Mouse (Mus musculus): ENCODE measurements around the gene Fgf11. TPM values are rescaled to one million over a fixed set of nuclear protein-coding genes. Genes with fewer than 3 reads are reported as not detected.

Gene Fgf11
- not detected for polyA plus RNA-seq (2017; shearing (Covaris generic))

GRCm38 (mm10) chr11:69801379-69801977 lies at the start of gene Fgf11:
TSS of gene Fgf11 (minus strand) at chr11:69801857.

GRCm38 (mm10) chr11:69846198-69846680 lies 44.6 kb upstream of the Fgf11 start, which contains the start of gene Plscr3:
TSS of gene Plscr3 (plus strand) at chr11:69846376.

GRCm38 (mm10) chr11:69837952-69838713 lies 36.5 kb upstream of the Fgf11 start, which contains the start of gene Tmem256:
TSS of gene Tmem256 (plus strand) at chr11:69838514.

GRCm38 (mm10) chr11:69837604-69837951 lies 35.9 kb upstream of the Fgf11 start, which contains the start of gene Nlgn2:
TSS of gene Nlgn2 (minus strand) at chr11:69837784.

GRCm38 (mm10) chr11:69822080-69822479 lies 20.4 kb upstream of the Fgf11 start, which contains the start of gene Spem1:
TSS of gene Spem1 (minus strand) at chr11:69822180.

GRCm38 (mm10) chr11:69818365-69818764 lies 16.7 kb upstream of the Fgf11 start, which contains the start of gene Spem2:
TSS of gene Spem2 (minus strand) at chr11:69818465.

GRCm38 (mm10) chr11:69815155-69815554 lies 13.5 kb upstream of the Fgf11 start, which contains the start of gene Gm39566:
TSS of gene Gm39566 (minus strand) at chr11:69815298.

GRCm38 (mm10) chr11:69804972-69805909 lies 3.6 kb upstream of the Fgf11 start, which contains the start of gene Tmem102:
TSS of gene Tmem102 (minus strand) at chr11:69805624.

GRCm38 (mm10) chr11:69795168-69795982 lies 6.3 kb downstream of the Fgf11 start, which contains the start of gene Chrnb1:
TSS of gene Chrnb1 (minus strand) at chr11:69795943.

GRCm38 (mm10) chr11:69765221-69766125 lies 36.2 kb downstream of the Fgf11 start, which contains the start of gene Zbtb4:
TSS of gene Zbtb4 (plus strand) at chr11:69765912.

GRCm38 (mm10) chr11:69761868-69762267 lies 39.8 kb downstream of the Fgf11 start, which contains the start of gene Slc35g3:
TSS of gene Slc35g3 (minus strand) at chr11:69761968.

GRCm38 (mm10) chr11:69758478-69758970 lies 43.1 kb downstream of the Fgf11 start, which contains the start of gene Polr2a:
TSS of gene Polr2a (minus strand) at chr11:69758637.

Other genes starting within 250 kb of the Fgf11 start
- under 1 TPM; 0.23 to 0.32 TPM for gene Efnb3, start 241.7 kb downstream of the Fgf11 start, polyA plus RNA-seq (2017; shearing (Covaris generic))
- 10 to 100 TPM; 19.2 to 31.5 TPM for gene Wrap53, start 221.6 kb downstream of the Fgf11 start, polyA plus RNA-seq (2017; shearing (Covaris generic))
- 100 to 1,000 TPM; 162 to 242 TPM for gene Trp53, start 221.5 kb downstream of the Fgf11 start, polyA plus RNA-seq (2017; shearing (Covaris generic))
- gene Atp1b2, start 195.9 kb downstream of the Fgf11 start, polyA plus RNA-seq (2017; shearing (Covaris generic)), result under 1 TPM in 1 of 2 experiments, not detected in 1; 0.14 TPM
- under 1 TPM in 1 of 2 experiments, not detected in 1; 0.32 TPM for gene Shbg, start 184.0 kb downstream of the Fgf11 start, polyA plus RNA-seq (2017; shearing (Covaris generic))
- not detected for gene Sat2, start 179.8 kb downstream of the Fgf11 start, polyA plus RNA-seq (2017; shearing (Covaris generic))
- 10 to 100 TPM; 49.1 to 52.6 TPM for gene Fxr2, start 168.9 kb downstream of the Fgf11 start, polyA plus RNA-seq (2017; shearing (Covaris generic))
- gene Sox15, start 146.5 kb downstream of the Fgf11 start, polyA plus RNA-seq (2017; shearing (Covaris generic)), result not detected
- 10 to 100 TPM; 78.8 to 82.1 TPM for gene Mpdu1, start 139.2 kb downstream of the Fgf11 start, polyA plus RNA-seq (2017; shearing (Covaris generic))
- 10 to 100 TPM in 1 of 2 experiments, 1 to 10 TPM in 1; 5.9 to 15.7 TPM for gene Cd68, start 135.7 kb downstream of the Fgf11 start, polyA plus RNA-seq (2017; shearing (Covaris generic))
- 100 to 1,000 TPM; 550 to 657 TPM for gene Eif4a1, start 129.4 kb downstream of the Fgf11 start, polyA plus RNA-seq (2017; shearing (Covaris generic))
- 10 to 100 TPM; 47.4 to 49.1 TPM for gene Senp3, start 119.8 kb downstream of the Fgf11 start, polyA plus RNA-seq (2017; shearing (Covaris generic))
- under 1 TPM; 0.13 to 0.34 TPM for gene Tnfsf13, start 116.1 kb downstream of the Fgf11 start, polyA plus RNA-seq (2017; shearing (Covaris generic))
- under 1 TPM; 0.31 to 0.42 TPM for gene Tnfsf12, start 106.0 kb downstream of the Fgf11 start, polyA plus RNA-seq (2017; shearing (Covaris generic))
- under 1 TPM; 0.08 to 0.44 TPM for gene Tnfsfm13, start 105.8 kb downstream of the Fgf11 start, polyA plus RNA-seq (2017; shearing (Covaris generic))
- gene Polr2a, start 43.2 kb downstream of the Fgf11 start, polyA plus RNA-seq (2017; shearing (Covaris generic)), result 10 to 100 TPM; 30.9 to 45.6 TPM
- not detected for gene Slc35g3, start 39.9 kb downstream of the Fgf11 start, polyA plus RNA-seq (2017; shearing (Covaris generic))
- gene Zbtb4, start 35.9 kb downstream of the Fgf11 start, polyA plus RNA-seq (2017; shearing (Covaris generic)), result 1 to 10 TPM; 4.9 to 5.8 TPM
- 1 to 10 TPM; 1.6 to 3.6 TPM for gene Chrnb1, start 5.9 kb downstream of the Fgf11 start, polyA plus RNA-seq (2017; shearing (Covaris generic))
- gene Tmem102, start 3.8 kb upstream of the Fgf11 start, polyA plus RNA-seq (2017; shearing (Covaris generic)), result under 1 TPM in 1 of 2 experiments, not detected in 1; 0.38 TPM
- not detected for gene Gm39566, start 13.4 kb upstream of the Fgf11 start, polyA plus RNA-seq (2017; shearing (Covaris generic))
- gene Spem2, start 16.6 kb upstream of the Fgf11 start, polyA plus RNA-seq (2017; shearing (Covaris generic)), result not detected
- not detected for gene Spem1, start 20.3 kb upstream of the Fgf11 start, polyA plus RNA-seq (2017; shearing (Covaris generic))
- gene Nlgn2, start 35.9 kb upstream of the Fgf11 start, polyA plus RNA-seq (2017; shearing (Covaris generic)), result under 1 TPM; 0.24 to 0.34 TPM
- gene Tmem256, start 36.7 kb upstream of the Fgf11 start, polyA plus RNA-seq (2017; shearing (Covaris generic)), result 100 to 1,000 TPM; 109 to 131 TPM
- gene Plscr3, start 44.5 kb upstream of the Fgf11 start, polyA plus RNA-seq (2017; shearing (Covaris generic)), result 10 to 100 TPM; 19.0 to 36.8 TPM
- not detected for gene Tnk1, start 56.9 kb upstream of the Fgf11 start, polyA plus RNA-seq (2017; shearing (Covaris generic))
- gene Tmem95, start 76.2 kb upstream of the Fgf11 start, polyA plus RNA-seq (2017; shearing (Covaris generic)), result not detected
- gene Kctd11, start 79.5 kb upstream of the Fgf11 start, polyA plus RNA-seq (2017; shearing (Covaris generic)), result 1 to 10 TPM in 1 of 2 experiments, under 1 TPM in 1; 0.39 to 3.3 TPM
- 100 to 1,000 TPM; 299 to 487 TPM for gene Acap1, start 93.7 kb upstream of the Fgf11 start, polyA plus RNA-seq (2017; shearing (Covaris generic))
- gene 2810408A11Rik, start 99.1 kb upstream of the Fgf11 start, polyA plus RNA-seq (2017; shearing (Covaris generic)), result 1 to 10 TPM; 1.5 to 4.2 TPM
- gene Neurl4, start 99.2 kb upstream of the Fgf11 start, polyA plus RNA-seq (2017; shearing (Covaris generic)), result 1 to 10 TPM; 5.2 to 6.2 TPM
- gene Gps2, start 112.0 kb upstream of the Fgf11 start, polyA plus RNA-seq (2017; shearing (Covaris generic)), result 100 to 1,000 TPM; 148 to 174 TPM
- 1,000 to 10,000 TPM; 1,226 to 1,635 TPM for gene Eif5a, start 120.1 kb upstream of the Fgf11 start, polyA plus RNA-seq (2017; shearing (Covaris generic))
- gene Ybx2, start 133.9 kb upstream of the Fgf11 start, polyA plus RNA-seq (2017; shearing (Covaris generic)), result not detected
- gene Slc2a4, start 146.3 kb upstream of the Fgf11 start, polyA plus RNA-seq (2017; shearing (Covaris generic)), result not detected
- gene Cldn7, start 162.9 kb upstream of the Fgf11 start, polyA plus RNA-seq (2017; shearing (Covaris generic)), result under 1 TPM in 1 of 2 experiments, not detected in 1; 0.49 TPM
- 100 to 1,000 TPM in 1 of 2 experiments, 10 to 100 TPM in 1; 88.2 to 126 TPM for gene Ctdnep1, start 179.3 kb upstream of the Fgf11 start, polyA plus RNA-seq (2017; shearing (Covaris generic))
- 100 to 1,000 TPM in 1 of 2 experiments, 10 to 100 TPM in 1; 57.5 to 119 TPM for gene Elp5, start 180.7 kb upstream of the Fgf11 start, polyA plus RNA-seq (2017; shearing (Covaris generic))
- 100 to 1,000 TPM; 433 to 450 TPM for gene Gabarap, start 189.3 kb upstream of the Fgf11 start, polyA plus RNA-seq (2017; shearing (Covaris generic))
- 10 to 100 TPM; 80.2 to 94.0 TPM for gene Phf23, start 193.9 kb upstream of the Fgf11 start, polyA plus RNA-seq (2017; shearing (Covaris generic))
- gene Dvl2, start 198.7 kb upstream of the Fgf11 start, polyA plus RNA-seq (2017; shearing (Covaris generic)), result 10 to 100 TPM; 14.2 to 22.1 TPM
- gene Acadvl, start 213.6 kb upstream of the Fgf11 start, polyA plus RNA-seq (2017; shearing (Covaris generic)), result 100 to 1,000 TPM; 104 to 130 TPM
- gene Dlg4, start 215.1 kb upstream of the Fgf11 start, polyA plus RNA-seq (2017; shearing (Covaris generic)), result 1 to 10 TPM; 5.6 to 5.7 TPM